Mouse (Mus musculus): Measurements from ENCODE around the gene Rnf5. TPM values are rescaled to one million over a fixed set of nuclear protein-coding genes. Genes with fewer than 3 reads are reported as not detected.
A peak's percentile ranks its signal among the peaks of the same experiment; 100 is the strongest.

The Rnf5 gene
- polyA plus RNA-seq, 1 experiment from 2014 or later = 106 TPM

- Histone ChIP-seq H3K4me3 (peak overlapping the region; percentile 43), H3K9me3 (no peaks in the 10 kb centered on the region), H3K27ac (replicated peaks) (no peak overlapping the region), H3K27me3 (replicated peaks) (peaks cover 68% of the 10 kb centered on the region), H3K9ac (peak overlapping the region; percentile 66), H3K36me3 (peaks cover 1% of the 10 kb centered on the region), H3K4me2 (peak overlapping the region; percentile 90), H3K4me1 (peaks cover 56% of the 10 kb centered on the region)
- no peak for ATAC-seq (ENCODE audit: extremely low read depth, insufficient number of reproducible peaks, low FRiP score, low TSS enrichment)
- WGBS = 1% methylated on average over 32 of the region's 48 CpGs
Observed at GRCm38 (mm10) chr17:34630761-34631301, 27.3 kb upstream of the Rnf5 start.

GRCm38 (mm10) chr17:34629796-34630603 lies 26.5 kb upstream of the Rnf5 start:
- ATAC-seq (ENCODE audit: extremely low read depth, insufficient number of reproducible peaks, low FRiP score, low TSS enrichment) = no peak
- Histone ChIP-seq H3K27ac (replicated peaks) (no peak overlapping the region), H3K9me3 (no peaks in the 10 kb centered on the region), H3K4me2 (peak overlapping the region; percentile 90), H3K4me1 (peaks cover 60% of the 10 kb centered on the region), H3K4me3 (peak overlapping the region; percentile 80), H3K27me3 (replicated peaks) (peaks cover 63% of the 10 kb centered on the region), H3K36me3 (peaks cover 10% of the 10 kb centered on the region), H3K9ac (peak overlapping the region; percentile 90)
- 15% methylated on average over 12 of the region's 12 CpGs for WGBS

- Histone ChIP-seq H3K4me3 (peak within 1 kb of the TSS; percentile 80), H3K4me2 (peak within 1 kb of the TSS; percentile 90), H3K4me1 (peaks cover 60% of the 10 kb centered on the region), H3K9ac (peak within 1 kb of the TSS; percentile 90), H3K9me3 (no peaks in the 10 kb centered on the region), H3K27ac (replicated peaks) (peak within 1 kb of the TSS; percentile 96), H3K36me3 (peaks cover 13% of the 10 kb centered on the region), H3K27me3 (replicated peaks) (peaks cover 58% of the 10 kb centered on the region)
- WGBS = 3% methylated on average over 15 of the region's 16 CpGs
- no peak for ATAC-seq (ENCODE audit: extremely low read depth, insufficient number of reproducible peaks, low FRiP score, low TSS enrichment)
Observed at GRCm38 (mm10) chr17:34629221-34629751, 25.8 kb upstream of the Rnf5 start, which contains the start of gene Prrt1. TSS of gene Prrt1 (plus strand) at chr17:34629533.

- Histone ChIP-seq H3K4me2 (peak overlapping the region; percentile 90), H3K4me1 (peaks cover 60% of the 10 kb centered on the region), H3K27ac (replicated peaks) (peak overlapping the region; percentile 96), H3K9ac (peak overlapping the region; percentile 90), H3K27me3 (replicated peaks) (peaks cover 52% of the 10 kb centered on the region), H3K36me3 (peaks cover 20% of the 10 kb centered on the region), H3K4me3 (peak overlapping the region; percentile 80), H3K9me3 (no peaks in the 10 kb centered on the region)
- ATAC-seq (ENCODE audit: extremely low read depth, insufficient number of reproducible peaks, low FRiP score, low TSS enrichment) = no peak
- WGBS = 38% methylated on average over 5 of the region's 5 CpGs
Observed at GRCm38 (mm10) chr17:34628644-34628967, 25.1 kb upstream of the Rnf5 start.

- Histone ChIP-seq H3K4me1 (peaks cover 60% of the 10 kb centered on the region), H3K4me3 (peak within 1 kb of the TSS; percentile 80), H3K27me3 (replicated peaks) (peaks cover 47% of the 10 kb centered on the region), H3K27ac (replicated peaks) (peak within 1 kb of the TSS; percentile 96), H3K36me3 (peaks cover 25% of the 10 kb centered on the region), H3K9me3 (no peaks in the 10 kb centered on the region), H3K9ac (peak within 1 kb of the TSS; percentile 90), H3K4me2 (peak within 1 kb of the TSS; percentile 90)
- ATAC-seq (ENCODE audit: extremely low read depth, insufficient number of reproducible peaks, low FRiP score, low TSS enrichment) = no peak; the same call in 1 of the 2 replicates
- 4% methylated on average over 29 of the region's 29 CpGs for WGBS
Observed at GRCm38 (mm10) chr17:34627943-34628643, 24.6 kb upstream of the Rnf5 start, which contains the start of gene Ppt2. TSS of gene Ppt2 (minus strand) at chr17:34628510.

- peak; percentile 74 for ATAC-seq (ENCODE audit: extremely low read depth, insufficient number of reproducible peaks, low FRiP score, low TSS enrichment)
- H3K27me3 ChIP-seq (replicated peaks) = peaks cover 39% of the 10 kb centered on the region
Observed at GRCm38 (mm10) chr17:34627093-34627942, 23.8 kb upstream of the Rnf5 start.

GRCm38 (mm10) chr17:34626773-34627092 lies 23.2 kb upstream of the Rnf5 start:
- Histone ChIP-seq H3K27ac (replicated peaks) (peak overlapping the region; percentile 96), H3K36me3 (peaks cover 38% of the 10 kb centered on the region), H3K4me2 (peak overlapping the region; percentile 90), H3K4me3 (peak overlapping the region; percentile 80), H3K4me1 (peaks cover 51% of the 10 kb centered on the region), H3K9ac (peak overlapping the region; percentile 90), H3K27me3 (replicated peaks) (peaks cover 33% of the 10 kb centered on the region), H3K9me3 (no peaks in the 10 kb centered on the region)
- ATAC-seq (ENCODE audit: extremely low read depth, insufficient number of reproducible peaks, low FRiP score, low TSS enrichment) = no peak
- WGBS = under 1% methylated on average over 18 of the region's 18 CpGs

More at GRCm38 (mm10) chr17:34627093-34627942, 23.8 kb upstream of the Rnf5 start:
- H3K36me3 ChIP-seq = peaks cover 33% of the 10 kb centered on the region
- peak overlapping the region; percentile 80 for H3K4me3 ChIP-seq
- H3K9me3 ChIP-seq = no peaks in the 10 kb centered on the region
- peak overlapping the region; percentile 96 for H3K27ac ChIP-seq (replicated peaks)
- WGBS = under 1% methylated on average over 43 of the region's 45 CpGs
- peak overlapping the region; percentile 90 for H3K9ac ChIP-seq
- peak overlapping the region; percentile 90 for H3K4me2 ChIP-seq
- peaks cover 57% of the 10 kb centered on the region for H3K4me1 ChIP-seq

- H3K4me3 ChIP-seq = peak overlapping the region; percentile 80
- no peak for ATAC-seq (ENCODE audit: extremely low read depth, insufficient number of reproducible peaks, low FRiP score, low TSS enrichment)
- peak overlapping the region; percentile 90 for H3K9ac ChIP-seq
- WGBS = 41% methylated on average over 16 of the region's 16 CpGs
- H3K27me3 ChIP-seq (replicated peaks) = peaks cover 28% of the 10 kb centered on the region
- H3K4me2 ChIP-seq = peak overlapping the region; percentile 90
- 0 out of 2 replicates have a peak overlapping the region, but pooled peaks have one; percentile 96 for H3K27ac ChIP-seq (replicated peaks)
- H3K4me1 ChIP-seq = peaks cover 46% of the 10 kb centered on the region
- H3K9me3 ChIP-seq = no peaks in the 10 kb centered on the region
- H3K36me3 ChIP-seq = peaks cover 44% of the 10 kb centered on the region
Observed at GRCm38 (mm10) chr17:34626062-34626772, 22.7 kb upstream of the Rnf5 start.

GRCm38 (mm10) chr17:34624981-34625380 lies 21.5 kb upstream of the Rnf5 start:
- Histone ChIP-seq H3K27me3 (replicated peaks) (peaks cover 16% of the 10 kb centered on the region), H3K9me3 (no peaks in the 10 kb centered on the region), H3K4me3 (no peak overlapping the region), H3K4me2 (no peak overlapping the region), H3K4me1 (peaks cover 33% of the 10 kb centered on the region), H3K27ac (replicated peaks) (no peak overlapping the region), H3K9ac (no peak overlapping the region), H3K36me3 (peaks cover 56% of the 10 kb centered on the region)
- WGBS = 82% methylated on average over 3 of the region's 3 CpGs
- no peak for ATAC-seq (ENCODE audit: extremely low read depth, insufficient number of reproducible peaks, low FRiP score, low TSS enrichment)

GRCm38 (mm10) chr17:34623161-34623560 lies 19.7 kb upstream of the Rnf5 start:
- no peak overlapping the region for H3K4me3 ChIP-seq
- H3K9me3 ChIP-seq = no peaks in the 10 kb centered on the region
- no peak overlapping the region for H3K4me2 ChIP-seq
- H3K36me3 ChIP-seq = peaks cover 72% of the 10 kb centered on the region
- H3K4me1 ChIP-seq = peaks cover 15% of the 10 kb centered on the region
- no peak overlapping the region for H3K9ac ChIP-seq
- H3K27me3 ChIP-seq (replicated peaks) = no peaks in the 10 kb centered on the region
- no peak overlapping the region for H3K27ac ChIP-seq (replicated peaks)
- WGBS = 81% methylated on average over 9 of the region's 9 CpGs
- ATAC-seq (ENCODE audit: extremely low read depth, insufficient number of reproducible peaks, low FRiP score, low TSS enrichment) = no peak

Measured in heart, embryonic 13.5 days (tissue).